Mouse (Mus musculus) layer of hippocampus, adult 9-10 months (tissue): ENCODE results near the gene Ndufv3.

Source experiments
- DNase-seq: peaks from one replicate; pipeline ENCODE4 v3.0.0; 2022; ENCODE audit warnings: low spot score

Ndufv3 gene

GRCm38 (mm10) chr17:31519946-31520838, at the start of gene Ndufv3, which contains the start of gene Wdr4:
Ndufv3 (plus strand) TSS chr17:31520115.
Wdr4 (minus strand) TSS chr17:31519980.
- peak; percentile 96 for DNase-seq

- DNase-seq, result no peak
Measured at GRCm38 (mm10) chr17:31470766-31471418, 49.0 kb upstream of the Ndufv3 start.

GRCm38 (mm10) chr17:31474388-31474787, 45.5 kb upstream of the Ndufv3 start:
- no peak for DNase-seq

- DNase-seq, result no peak
Measured at GRCm38 (mm10) chr17:31478606-31479005, 41.3 kb upstream of the Ndufv3 start.

- no peak for DNase-seq
Measured at GRCm38 (mm10) chr17:31479108-31479844, 40.6 kb upstream of the Ndufv3 start.

GRCm38 (mm10) chr17:31486616-31487198, 33.2 kb upstream of the Ndufv3 start:
- DNase-seq, result no peak

- no peak for DNase-seq
Measured at GRCm38 (mm10) chr17:31487433-31488060, 32.4 kb upstream of the Ndufv3 start.

- DNase-seq, result no peak
Measured at GRCm38 (mm10) chr17:31491355-31491754, 28.6 kb upstream of the Ndufv3 start.

GRCm38 (mm10) chr17:31492416-31492815, 27.5 kb upstream of the Ndufv3 start:
- peak; percentile 65 for DNase-seq

- DNase-seq, result no peak
Measured at GRCm38 (mm10) chr17:31494989-31495388, 24.9 kb upstream of the Ndufv3 start.

GRCm38 (mm10) chr17:31497726-31498125, 22.2 kb upstream of the Ndufv3 start:
- no peak for DNase-seq

- DNase-seq, result no peak
Measured at GRCm38 (mm10) chr17:31499725-31500124, 20.2 kb upstream of the Ndufv3 start.

GRCm38 (mm10) chr17:31500416-31500815, 19.5 kb upstream of the Ndufv3 start:
- DNase-seq, result no peak

GRCm38 (mm10) chr17:31500908-31501307, 19.0 kb upstream of the Ndufv3 start:
- no peak for DNase-seq

- no peak for DNase-seq
Measured at GRCm38 (mm10) chr17:31502261-31502927, 17.5 kb upstream of the Ndufv3 start.

GRCm38 (mm10) chr17:31503337-31503736, 16.6 kb upstream of the Ndufv3 start:
- no peak for DNase-seq

- no peak for DNase-seq
Measured at GRCm38 (mm10) chr17:31503936-31504335, 16.0 kb upstream of the Ndufv3 start.

- DNase-seq, result no peak
Measured at GRCm38 (mm10) chr17:31505013-31505412, 14.9 kb upstream of the Ndufv3 start.

- DNase-seq, result no peak
Measured at GRCm38 (mm10) chr17:31506282-31506681, 13.6 kb upstream of the Ndufv3 start.

- DNase-seq, result no peak
Measured at GRCm38 (mm10) chr17:31510944-31511343, 9.0 kb upstream of the Ndufv3 start.
